Mouse (Mus musculus) layer of hippocampus, adult 8-10 months (tissue): Measurements from ENCODE around the gene 4930539E08Rik. TPM values are rescaled to one million over a fixed set of nuclear protein-coding genes. Genes with fewer than 3 reads are reported as not detected.

Source experiments
- DNase-seq, 2 experiments: peaks; one replicate each; pipeline ENCODE4 v3.0.0; 2022; ENCODE audit warnings: low spot score in 2 of 2
- total RNA-seq, 4 experiments: library from RNA; stranded (reverse); gene quantifications; 2 replicates each; pipeline ENCODE4 v1.2.4; 2022

Gene 4930539E08Rik
- total RNA-seq: 1 to 10 TPM; 3.2 to 6.4 (median 4.9) TPM

DNA sequence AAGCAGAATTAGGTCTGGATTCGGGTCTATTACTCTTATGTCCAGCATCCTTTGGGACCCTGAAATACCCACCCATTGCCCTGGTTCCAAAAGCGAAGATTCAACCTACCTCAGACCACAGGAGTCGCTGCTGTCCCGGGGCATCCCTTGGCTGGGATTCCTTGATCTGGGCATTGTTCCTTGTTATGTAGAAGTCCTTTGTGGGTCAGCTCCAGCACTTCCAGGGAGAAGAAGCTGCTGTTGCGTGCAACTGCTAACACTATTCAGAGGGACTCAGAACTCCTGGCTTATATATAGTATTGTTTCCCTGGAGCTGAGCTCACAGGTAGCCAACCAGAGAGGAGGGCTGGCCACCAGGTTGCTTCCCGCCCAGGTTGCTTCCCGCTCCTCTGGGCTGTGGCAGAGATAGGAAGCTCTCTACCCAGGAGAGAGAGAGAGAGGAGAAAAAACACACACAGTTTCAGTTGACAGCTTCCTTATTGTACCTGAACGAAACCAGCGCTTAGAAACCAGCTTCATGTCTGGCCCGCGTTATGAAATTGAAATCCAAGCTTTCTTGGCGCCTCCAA is at the start of gene 4930539E08Rik:
TSS of gene 4930539E08Rik (minus strand) at position 265 of the 569 bp plus-strand sequence.
- DNase-seq: no peak

DNA sequence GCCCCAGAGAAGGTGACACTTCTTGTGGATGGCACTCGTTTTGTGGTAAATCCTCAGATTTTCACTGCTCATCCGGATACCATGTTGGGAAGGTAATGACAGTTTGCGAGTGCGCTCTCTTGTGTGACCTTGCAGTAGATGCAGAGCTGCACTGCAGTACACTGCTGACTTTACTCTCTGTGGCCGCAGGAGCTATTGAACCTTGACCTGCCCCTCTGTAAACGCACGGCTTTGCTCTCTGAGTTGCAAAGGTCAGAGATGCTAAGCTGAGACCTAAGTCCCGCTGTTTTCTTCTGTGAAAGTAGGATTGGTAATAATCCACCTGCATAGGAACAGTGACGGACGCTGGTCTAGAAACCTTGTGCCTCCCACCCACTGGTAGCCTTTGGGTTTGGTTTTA is 46.5 kb upstream of the 4930539E08Rik start:
- DNase-seq: no peak

DNA sequence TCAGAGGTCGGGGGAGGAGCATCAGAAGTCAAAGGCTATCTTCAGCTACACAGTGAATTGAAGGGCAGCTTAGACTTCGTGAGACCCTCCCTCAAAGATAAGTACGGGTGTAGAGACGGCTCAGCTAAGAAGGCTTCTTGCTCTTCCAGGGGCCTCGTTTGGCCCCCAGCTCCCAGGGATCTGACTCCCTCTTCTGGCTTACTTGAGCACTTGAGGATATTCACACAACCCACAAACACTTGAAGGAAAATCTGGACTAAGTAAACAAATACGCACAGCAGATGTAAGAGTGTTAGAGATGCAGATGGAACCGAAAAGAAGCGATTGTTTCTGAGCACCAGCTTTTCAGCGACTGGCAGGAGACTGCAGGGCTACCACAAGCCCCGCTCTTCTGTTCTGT is 45.5 kb upstream of the 4930539E08Rik start:
- no peak for DNase-seq

DNA sequence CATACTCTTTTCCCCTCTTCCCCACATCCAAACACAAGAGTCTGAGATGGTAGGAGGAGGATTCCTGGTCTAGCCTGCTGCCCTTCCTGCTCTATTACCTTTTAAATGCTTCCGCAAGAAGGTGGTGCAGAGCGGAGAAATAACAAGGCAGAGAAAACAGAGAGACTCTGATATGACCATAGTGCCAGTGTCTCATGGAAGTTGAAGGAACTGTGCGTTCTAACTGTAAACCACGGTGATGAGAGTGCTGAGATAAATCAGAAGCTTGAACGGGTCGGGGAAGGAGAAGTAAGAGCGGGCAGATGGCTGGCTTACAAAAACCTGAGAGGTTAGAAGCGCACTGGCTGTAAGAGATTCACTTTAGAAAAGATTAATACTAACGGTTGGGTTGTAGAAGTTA is 39.3 kb upstream of the 4930539E08Rik start:
- DNase-seq: no peak

DNA sequence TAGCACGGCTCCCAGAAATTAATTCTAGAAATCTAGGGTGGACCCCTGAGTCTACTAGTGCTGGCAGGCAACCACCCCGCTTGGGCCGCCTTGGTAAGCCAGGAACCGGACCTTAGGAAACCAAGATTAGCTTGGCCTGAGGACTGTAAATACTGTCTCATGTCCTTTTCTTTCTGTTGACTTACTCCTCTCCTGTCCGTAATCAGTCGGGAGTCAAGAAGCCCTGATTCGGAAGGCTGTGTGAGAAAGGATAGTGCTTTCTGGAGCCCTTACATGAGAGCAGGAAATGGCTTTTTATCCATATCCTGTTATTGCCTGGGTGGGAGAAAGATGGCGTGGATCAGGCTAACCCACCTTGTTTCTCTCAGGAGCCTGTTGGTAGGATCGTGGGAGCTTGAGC is 38.1 kb upstream of the 4930539E08Rik start:
- no peak for DNase-seq

DNA sequence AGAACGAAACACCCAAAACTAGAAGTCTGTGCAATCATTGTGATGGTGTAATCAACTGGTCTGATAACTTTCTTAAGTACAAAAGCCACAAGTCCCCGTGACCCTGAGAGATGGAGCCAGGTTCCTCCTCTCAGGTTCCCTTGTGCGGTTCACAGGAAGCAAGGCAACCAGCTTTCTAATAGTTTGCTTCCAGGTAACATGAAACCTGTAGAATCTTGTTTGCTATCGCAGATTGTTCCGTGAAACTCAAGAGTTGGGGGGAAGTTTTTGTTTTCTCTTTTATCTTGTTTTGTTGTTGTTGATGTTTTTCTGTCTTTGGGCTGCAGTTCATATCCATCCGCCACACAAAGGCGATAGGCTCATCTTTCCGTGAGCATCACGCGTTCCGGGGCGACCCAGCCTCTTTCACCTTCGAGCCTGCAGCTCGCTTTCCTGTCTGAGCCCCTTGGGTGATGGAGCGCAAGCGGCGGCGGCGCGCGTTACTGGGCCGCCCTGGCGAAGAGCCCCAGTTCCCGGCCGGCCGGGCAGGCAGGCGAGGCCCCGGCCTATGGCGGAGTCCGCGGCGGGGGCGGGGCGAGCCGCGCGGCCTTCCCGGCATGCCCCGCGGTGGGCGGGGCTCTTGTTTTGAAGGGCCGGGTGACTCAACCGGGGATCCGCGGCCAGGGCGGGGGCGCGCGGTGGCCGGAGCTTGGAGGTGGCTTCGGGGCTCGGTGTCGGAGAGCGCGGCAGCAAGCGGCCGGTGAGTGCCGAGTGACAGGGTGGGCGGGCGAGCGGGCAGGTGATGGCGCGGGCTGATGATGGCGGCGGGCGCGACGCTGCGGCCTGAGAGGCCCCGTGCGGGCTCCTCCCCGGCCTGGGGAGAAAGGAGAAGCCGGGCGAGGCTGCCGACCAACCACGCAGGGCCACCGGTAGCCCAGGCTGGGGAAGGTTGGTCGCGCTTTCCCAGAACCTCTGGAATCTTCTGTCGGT is 37.0 kb upstream of the 4930539E08Rik start, which contains the start of gene Kctd20:
TSS of gene Kctd20 (plus strand) at position 120 of the 969 bp plus-strand sequence.
- peak; percentile 70 to 84 for DNase-seq

DNA sequence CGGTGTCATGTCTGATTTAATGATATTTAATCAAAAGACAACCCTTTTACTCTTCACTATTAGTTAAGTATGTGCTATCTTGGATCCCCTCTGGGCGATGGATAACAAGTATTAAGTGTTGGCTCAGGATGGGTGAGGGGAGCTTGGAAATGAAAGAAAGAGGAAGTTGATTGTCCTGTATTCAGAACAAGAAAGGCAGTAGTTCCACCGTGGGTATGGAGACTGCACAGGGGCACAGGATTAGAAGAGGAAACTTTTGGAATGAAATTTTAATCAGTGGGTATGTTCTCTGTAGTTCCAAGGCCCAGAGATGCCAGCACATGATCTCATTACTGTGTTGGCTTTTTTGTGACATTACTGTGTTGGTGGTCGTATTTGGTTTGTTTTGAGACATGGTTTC is 35.6 kb upstream of the 4930539E08Rik start:
- no peak for DNase-seq

DNA sequence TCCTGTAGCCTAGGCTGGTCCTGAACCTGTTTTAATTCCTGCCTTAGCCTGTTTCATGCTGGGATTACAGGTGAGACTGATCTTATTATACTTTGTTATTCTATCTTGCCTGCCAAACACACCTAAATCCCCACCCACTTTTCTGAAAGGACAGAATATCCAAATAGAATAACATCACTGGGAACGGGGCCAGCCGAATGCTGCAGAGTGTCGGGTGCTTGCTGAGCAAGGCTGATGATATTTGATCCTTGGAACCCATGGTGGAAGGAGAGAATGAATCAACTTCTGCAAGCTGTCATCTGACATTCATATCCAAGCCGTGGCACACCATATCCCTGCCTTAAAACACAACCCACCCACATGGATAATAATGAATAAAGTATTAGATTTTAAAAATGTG is 33.5 kb upstream of the 4930539E08Rik start:
- DNase-seq: no peak

DNA sequence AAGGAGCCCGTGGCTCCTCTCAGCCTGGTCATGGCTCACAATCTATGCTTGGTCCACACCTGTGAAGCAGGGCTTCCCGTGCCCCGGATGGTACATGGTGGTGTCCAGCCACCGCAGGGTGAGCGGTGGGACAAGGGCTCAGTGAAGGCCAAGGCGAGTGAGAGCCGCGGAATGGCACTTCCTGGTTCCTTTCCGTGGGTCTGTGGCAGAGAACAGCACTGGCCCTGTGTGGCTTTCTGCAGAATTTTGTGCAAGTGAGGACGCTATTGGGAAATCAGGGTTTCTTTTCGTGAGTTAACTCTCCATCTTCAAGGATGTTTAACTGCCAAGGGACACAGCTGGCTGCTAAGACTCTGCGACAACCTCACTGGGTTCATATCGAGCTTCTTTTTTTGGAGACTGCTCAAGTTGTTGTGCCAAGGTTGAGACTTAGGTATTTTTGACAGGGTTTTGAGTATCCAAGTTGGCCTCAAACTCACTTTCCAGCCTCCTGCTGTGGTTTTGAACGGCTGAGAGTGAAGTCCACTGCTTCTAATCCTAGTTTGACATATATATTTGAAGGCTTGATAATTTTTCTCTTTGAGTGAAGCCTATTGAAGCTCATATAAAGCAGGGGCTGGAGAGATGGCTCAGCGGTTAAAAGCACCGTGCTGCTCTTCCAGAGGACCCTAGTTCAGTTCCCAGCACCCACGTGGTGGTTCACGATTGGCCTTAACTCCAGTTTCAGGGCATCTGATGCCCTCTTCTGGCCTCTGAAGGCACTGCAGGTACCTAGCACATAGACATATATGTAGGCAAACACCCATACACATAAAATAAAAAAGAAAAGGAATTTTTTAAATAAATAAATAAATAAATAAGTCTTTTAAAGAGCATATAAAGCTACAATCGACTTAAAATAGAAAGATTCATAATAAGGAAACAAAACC is 32.2 kb upstream of the 4930539E08Rik start:
- DNase-seq: no peak

DNA sequence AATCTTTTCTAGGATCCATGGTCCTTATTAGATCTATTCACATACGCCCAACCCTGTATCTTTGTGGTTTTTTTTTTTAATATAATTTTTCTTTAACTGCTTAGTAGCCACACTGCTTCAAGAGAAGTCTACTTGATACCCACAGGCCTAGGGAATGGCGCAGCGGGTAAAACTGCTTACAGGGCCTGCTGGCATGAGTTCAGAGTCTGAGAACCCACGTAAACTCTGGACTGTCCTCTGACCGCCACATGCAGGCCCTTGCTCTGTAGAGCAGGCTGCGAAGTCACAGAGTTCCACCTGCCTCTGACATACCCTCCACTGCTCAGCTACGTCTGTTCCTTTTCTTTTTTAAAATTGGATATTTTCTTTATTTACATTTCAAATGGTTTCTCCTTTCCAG is 29.4 kb upstream of the 4930539E08Rik start:
- no peak for DNase-seq

DNA sequence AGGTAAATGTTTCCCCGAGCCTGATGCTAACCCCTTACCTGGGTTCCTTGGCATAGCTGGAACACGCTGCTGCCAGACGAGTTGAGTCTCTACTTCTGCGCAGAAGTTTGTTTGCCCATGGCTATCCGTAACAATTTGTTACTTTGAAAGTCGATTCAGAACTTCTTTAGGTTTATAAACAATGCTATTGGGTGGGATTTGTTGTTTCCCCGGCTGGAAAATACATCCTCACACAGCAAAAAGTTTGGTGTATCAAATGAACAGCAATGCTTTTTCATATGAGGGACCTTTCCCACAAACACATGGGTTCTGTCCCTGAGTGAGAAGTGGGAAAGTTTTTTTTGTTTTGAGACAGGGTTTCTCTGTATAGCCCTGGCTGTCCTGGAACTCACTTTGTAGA is 28.6 kb upstream of the 4930539E08Rik start, which contains the start of gene Pxt1:
TSS of gene Pxt1 (minus strand) at position 101 of the 400 bp plus-strand sequence.
- no peak for DNase-seq

DNA sequence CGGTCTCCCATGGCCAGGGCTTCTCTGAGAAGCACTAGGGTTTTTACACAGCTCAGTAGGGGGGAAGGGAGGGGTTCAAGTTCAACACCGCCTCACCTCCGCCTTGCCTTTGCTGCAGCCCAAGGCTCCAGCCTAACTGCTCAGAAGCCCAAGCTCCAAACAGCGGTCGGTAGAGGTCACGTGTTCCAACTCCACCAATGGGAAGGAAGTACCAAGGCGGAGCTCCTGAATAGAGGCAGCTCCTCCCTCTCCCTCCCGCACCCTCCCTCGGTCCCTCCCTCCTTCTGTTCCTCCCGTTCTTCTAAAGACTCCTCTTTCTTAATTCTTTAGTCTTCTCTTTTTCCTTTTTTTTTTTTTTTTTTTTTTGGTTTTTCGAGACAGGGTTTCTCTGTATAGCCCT is 27.0 kb upstream of the 4930539E08Rik start:
- DNase-seq: no peak

DNA sequence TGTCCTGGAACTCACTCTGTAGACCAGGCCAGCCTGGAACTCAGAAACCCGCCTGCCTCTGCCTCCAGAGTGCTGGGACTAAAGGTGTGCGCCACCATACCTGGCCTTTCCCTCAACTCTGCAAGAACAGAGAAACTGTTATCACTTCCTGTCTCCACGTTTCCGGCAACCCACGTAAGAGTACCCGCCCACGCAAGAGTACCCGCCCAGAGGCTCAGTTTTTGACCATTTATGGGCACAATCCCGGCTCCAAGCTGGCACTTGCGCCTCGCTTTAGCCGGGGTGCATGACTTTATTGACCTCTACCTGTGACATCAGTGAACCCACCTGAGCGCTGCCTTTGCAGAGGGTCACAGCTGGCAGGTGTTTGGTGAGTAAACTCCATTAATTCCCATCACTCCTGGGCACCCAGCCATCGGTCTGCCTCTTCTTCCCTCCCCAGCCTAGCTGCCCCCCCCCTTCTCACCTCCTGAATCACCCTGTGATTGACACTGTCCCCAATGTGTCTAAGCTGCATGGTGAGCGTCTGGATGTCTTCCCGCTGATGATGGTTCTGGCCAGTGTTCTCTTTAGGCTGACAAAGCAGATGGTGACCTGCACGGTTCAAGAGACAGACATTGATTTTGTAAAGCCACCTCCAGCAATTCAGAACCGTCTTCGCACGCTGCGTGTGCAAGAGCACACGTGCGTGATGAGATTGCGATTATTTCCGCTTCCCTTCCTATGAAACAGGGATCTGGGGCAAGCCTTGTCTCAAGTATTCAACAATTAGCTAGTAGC is 25.8 kb upstream of the 4930539E08Rik start:
- no peak for DNase-seq

DNA sequence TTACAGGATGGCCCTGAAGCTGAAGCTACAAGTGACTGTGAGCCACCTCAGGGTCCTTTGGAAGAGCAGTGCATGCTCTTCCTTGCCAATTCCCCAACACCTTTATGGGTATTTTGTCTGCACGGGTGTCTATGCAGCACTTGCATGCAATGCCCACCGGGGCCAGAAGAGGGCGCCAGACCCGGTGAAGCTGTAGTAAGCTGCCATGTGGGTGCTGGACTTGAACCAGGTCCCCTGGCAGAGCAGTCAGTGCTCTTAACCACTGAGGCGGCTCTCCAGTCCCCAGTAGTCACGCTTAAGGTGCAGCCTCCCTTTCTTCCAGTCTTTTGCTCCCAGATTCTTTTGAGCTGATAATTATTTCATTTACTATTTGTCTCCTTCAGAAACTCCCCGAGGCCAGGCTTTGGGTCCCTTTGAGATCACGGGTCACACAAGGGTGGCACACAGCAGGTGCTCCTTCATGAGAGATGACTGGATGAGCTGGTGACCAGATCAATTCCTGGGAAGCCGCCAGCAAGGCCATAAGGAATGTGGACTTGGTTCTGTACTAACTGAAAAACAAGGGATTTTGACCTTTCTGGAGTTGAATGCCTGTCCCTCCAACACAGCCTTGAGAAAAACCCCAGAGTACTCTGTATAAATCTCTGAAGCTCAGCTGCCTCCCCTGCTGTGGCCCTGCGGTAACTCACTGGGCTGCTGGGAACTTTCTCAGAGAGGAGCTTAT is 21.7 kb upstream of the 4930539E08Rik start:
- no peak for DNase-seq

DNA sequence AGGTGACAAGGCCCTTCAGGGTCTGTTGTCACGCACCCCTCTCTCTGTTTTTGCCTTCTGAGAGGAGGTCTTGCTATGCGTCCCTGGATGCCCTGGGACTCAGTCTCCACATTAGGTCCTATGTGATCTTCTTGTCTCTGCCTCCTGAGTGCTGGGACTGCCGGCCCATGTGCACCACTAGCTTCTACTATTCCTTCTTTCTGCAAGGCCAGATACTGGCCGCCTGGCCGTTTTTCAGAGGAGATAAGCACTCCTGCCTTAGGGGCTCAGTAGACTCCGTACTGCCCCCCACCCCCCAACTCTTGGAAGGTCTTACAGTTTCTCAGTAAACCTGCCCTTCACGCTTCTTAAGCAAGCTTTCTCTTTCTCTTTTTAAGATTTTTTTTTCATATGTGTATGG is 21.0 kb upstream of the 4930539E08Rik start:
- DNase-seq: no peak

DNA sequence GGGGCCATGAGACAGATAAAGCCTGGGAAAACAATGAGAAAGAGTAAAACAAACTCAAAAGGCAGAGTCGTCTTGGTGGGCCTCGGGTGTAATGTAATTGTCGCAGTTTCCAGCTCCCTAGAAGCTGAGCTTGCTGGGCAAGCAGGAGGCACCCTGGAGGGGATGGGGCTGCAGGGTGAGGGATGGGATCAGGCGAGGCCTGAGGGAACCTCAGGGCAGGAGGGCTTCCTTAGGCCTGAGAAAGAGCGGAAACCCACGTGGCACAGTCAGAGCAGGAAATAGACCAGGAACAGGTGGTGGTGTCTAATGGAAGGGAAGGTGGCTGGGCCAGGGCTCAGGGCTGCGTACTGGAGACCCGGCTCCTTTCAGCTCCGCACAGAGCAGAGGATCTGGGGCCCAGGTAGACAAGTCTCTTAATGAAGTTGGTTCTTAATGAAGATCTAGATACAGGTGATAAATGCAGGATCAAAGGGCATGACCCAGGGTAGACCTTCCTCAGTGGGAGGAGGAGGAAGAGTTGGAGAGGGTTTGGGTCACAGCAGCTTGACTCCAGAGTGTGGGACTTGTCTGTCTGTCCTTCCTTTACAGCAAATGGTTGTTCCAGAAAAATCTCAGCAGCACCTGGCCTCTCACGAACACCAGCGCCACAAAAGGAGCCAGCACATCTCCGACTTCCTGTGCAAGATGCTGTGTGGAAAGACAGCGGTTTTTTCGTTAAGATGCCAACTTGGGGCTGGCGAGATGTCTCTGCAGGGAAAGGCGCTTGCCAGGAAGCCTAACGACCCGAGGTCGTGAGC is 19.2 kb upstream of the 4930539E08Rik start:
- DNase-seq: no peak

DNA sequence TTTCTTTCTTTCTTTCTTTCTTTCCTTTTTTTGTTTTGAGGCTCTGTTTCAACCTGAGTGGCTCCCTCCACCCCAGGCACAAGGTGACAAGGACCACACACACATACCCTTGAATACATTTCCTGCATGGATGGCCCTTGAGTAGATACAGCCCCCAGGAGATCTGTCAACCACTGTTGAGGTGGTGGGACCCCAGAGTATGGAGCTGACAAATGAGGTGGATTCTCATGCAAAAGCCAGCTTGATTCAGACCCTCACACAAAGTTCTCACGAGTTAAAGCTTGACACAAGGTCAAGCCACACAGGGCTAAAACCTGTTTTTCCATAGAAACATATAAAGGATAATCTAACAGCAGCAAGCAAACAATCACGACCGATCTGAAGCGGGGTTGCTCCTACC is 17.1 kb upstream of the 4930539E08Rik start:
- DNase-seq: no peak

DNA sequence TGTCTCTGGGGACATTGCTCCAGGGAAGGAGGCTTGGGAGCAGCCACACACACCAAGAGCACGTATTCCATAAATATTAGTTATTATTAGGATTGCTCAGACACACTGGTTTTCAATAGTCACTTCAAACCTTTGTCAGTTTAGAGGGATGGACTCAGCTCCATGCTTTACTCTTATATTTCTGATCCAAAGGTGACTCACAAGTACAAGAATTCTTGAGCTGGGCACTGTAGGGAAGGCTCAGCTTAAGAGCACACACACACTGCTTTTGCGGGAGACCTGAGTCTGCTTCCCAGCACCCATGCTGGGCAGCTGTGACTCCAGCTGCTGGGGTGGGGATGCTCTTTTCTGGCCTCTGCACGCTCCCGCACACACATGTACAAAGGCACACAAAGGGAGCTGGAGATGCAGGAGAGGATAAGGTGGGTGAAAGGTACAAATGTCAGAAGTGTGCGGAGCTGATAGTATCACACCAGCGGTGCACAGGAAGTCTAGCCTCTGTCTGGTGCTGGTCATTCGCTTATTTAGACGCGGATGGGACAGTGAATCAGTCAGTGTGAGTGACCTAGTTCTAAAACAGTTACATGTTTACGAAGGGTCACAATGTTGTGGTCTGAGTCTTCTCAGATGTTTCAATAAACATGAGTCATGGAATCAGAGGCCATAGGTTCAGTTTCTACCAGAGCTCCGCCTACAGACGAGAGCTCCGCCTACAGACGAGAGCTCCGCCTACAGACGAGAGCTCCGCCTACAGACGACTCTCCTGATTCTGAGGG is 16.5 kb upstream of the 4930539E08Rik start:
- no peak for DNase-seq
